Mouse (Mus musculus) E14TG2a.4 (cell line): ENCODE results near the gene Eif6.

Experiments used
- CTCF ChIP-seq: conservative IDR thresholded peaks from 2 replicates; pipeline ENCODE4 v1.5.1; 2014; ENCODE audit warnings: low read length
- NANOG ChIP-seq: IDR thresholded peaks from 2 replicates; pipeline ENCODE4 v1.6.1; 2014; ENCODE audit warnings: borderline replicate concordance, low read length, mixed read lengths

DNA sequence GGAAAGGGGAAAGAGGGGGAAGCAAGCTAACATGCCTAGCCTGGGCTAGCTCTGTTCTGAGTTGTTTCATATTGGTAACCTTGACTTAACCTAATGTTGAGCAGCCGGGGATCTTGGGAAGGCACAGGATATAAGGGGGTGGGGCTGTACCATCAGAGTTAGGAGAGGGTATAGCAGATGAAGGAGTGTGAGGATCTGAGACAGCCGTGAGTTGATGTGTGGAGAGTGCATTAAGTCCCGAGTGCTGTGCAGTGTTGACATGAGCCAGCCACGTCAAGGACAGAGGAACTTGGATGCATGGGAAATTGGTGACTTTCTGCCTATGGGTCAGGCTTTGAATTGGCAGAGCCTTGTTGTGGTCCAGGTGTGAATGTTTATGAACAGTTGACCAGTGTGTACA is 14.1 kb downstream of the Eif6 start:
- no peak for TF ChIP-seq CTCF
- no peak for TF ChIP-seq NANOG
